Mouse (Mus musculus) midbrain, postnatal 0 days (tissue): Measurements from ENCODE around the gene Tspan9. TPM values are rescaled to one million over a fixed set of nuclear protein-coding genes. Genes with fewer than 3 reads are reported as not detected.
A peak's percentile ranks its signal among the peaks of the same experiment; 100 is the strongest.

Source experiments
- ATAC-seq: fragments of 200-750 bp; cut with Nextera tagmentation; 2 replicates; pipeline ENCODE4 v1.8.0; 2017; ENCODE audit warnings: moderate number of reproducible peaks, mild to moderate bottlenecking, moderate TSS enrichment, moderate library complexity; ENCODE audit not compliant: low FRiP score
- DNase-seq: peaks from one replicate; pipeline ENCODE4 v3.0.0-alpha.2; 2015; ENCODE audit warnings: low spot score
- H3K27ac ChIP-seq: fragments of 300-500 bp; sonication (generic); 2 replicates; pipeline ENCODE4 v1.5.1; 2014; ENCODE audit warnings: low read depth, mild to moderate bottlenecking, low read length, mixed read lengths
- H3K27me3 ChIP-seq: fragments of 300-500 bp; sonication (generic); 2 replicates; pipeline ENCODE4 v1.6.1; 2014; ENCODE audit warnings: low read length, control low read depth, mixed read lengths; ENCODE audit not compliant: insufficient read depth
- H3K36me3 ChIP-seq: fragments of 300-500 bp; sonication (generic); 2 replicates; pipeline ENCODE4 v1.6.1; 2014; ENCODE audit warnings: low read length, control low read depth, mixed read lengths; ENCODE audit not compliant: insufficient read depth
- H3K4me1 ChIP-seq: fragments of 300-500 bp; sonication (generic); 2 replicates; pipeline ENCODE4 v1.6.1; 2014; ENCODE audit warnings: mild to moderate bottlenecking, control low read depth, antibody characterized with exemption, low read length, mixed read lengths; ENCODE audit not compliant: insufficient read depth
- H3K4me2 ChIP-seq: fragments of 300-500 bp; sonication (generic); 2 replicates; pipeline ENCODE4 v1.6.1; 2014; ENCODE audit warnings: low read depth, mild to moderate bottlenecking, low read length, mixed read lengths; ENCODE audit not compliant: poor library complexity, severe bottlenecking
- H3K4me3 ChIP-seq: fragments of 300-500 bp; sonication (generic); 2 replicates; pipeline ENCODE4 v1.5.1; 2014; ENCODE audit warnings: low read depth, mild to moderate bottlenecking, low read length, moderate library complexity
- H3K9ac ChIP-seq: fragments of 300-500 bp; sonication (generic); replicated peaks from 2 replicates; pipeline ENCODE4 v1.6.1; 2014; ENCODE audit warnings: mild to moderate bottlenecking, low read length, moderate library complexity, mixed read lengths; ENCODE audit not compliant: poor library complexity, severe bottlenecking
- H3K9me3 ChIP-seq: fragments of 300-500 bp; sonication (generic); 2 replicates; pipeline ENCODE4 v1.6.1; 2016; ENCODE audit warnings: low read length, control low read depth
- CTCF ChIP-seq: IDR thresholded peaks from 2 replicates; pipeline ENCODE4 v1.5.1; 2016; ENCODE audit warnings: antibody characterized with exemption, mild to moderate bottlenecking
- WGBS: fragments of 180-500 bp; shearing (Covaris S2); extraction: QIAGEN DNeasy Blood & Tissue Kit; methylation state at CpG from one replicate; pipeline ENCODE4 v1.1.7; 2014; 5-methylcytosine and 5-hydroxymethylcytosine counted together
- polyA plus RNA-seq: library from polyadenylated mRNA; unstranded; fragments of >200 nt; fragmentation: Nextera tagmentation; extraction: Ambion mirVana; gene quantifications from 2 replicates; pipeline ENCODE4 v1.2.1, GENCODE M21; 2015
- total RNA-seq: library from RNA; depleted of rRNA; stranded (reverse); fragments of >200 nt; gene quantifications from 2 replicates; pipeline ENCODE4 v1.2.3, GENCODE M21; 2014

The Tspan9 gene
- total and polyA plus RNA-seq, 2 experiments from 2014 or later: 50.9 to 160 TPM

- no peak for TF ChIP-seq CTCF
- H3K27me3 ChIP-seq: no peaks in the 10 kb centered on the region
- no peak overlapping the region for H3K27ac ChIP-seq
- H3K4me2 ChIP-seq: no peak overlapping the region
- ATAC-seq: no peak
- no peak overlapping the region for H3K9ac ChIP-seq
- WGBS: 92% methylated on average over 13 of the region's 13 CpGs
- no peaks in the 10 kb centered on the region for H3K9me3 ChIP-seq
- H3K4me3 ChIP-seq: no peak overlapping the region
- H3K36me3 ChIP-seq: no peaks in the 10 kb centered on the region
- peaks cover 17% of the 10 kb centered on the region for H3K4me1 ChIP-seq
- DNase-seq: no peak
Observed at GRCm38 (mm10) chr6:128062216-128062615, 81.2 kb downstream of the Tspan9 start.

- WGBS: 81% methylated on average over 5 of the region's 5 CpGs
- TF ChIP-seq CTCF: no peak
- Histone ChIP-seq H3K27ac (no peak overlapping the region), H3K36me3 (no peaks in the 10 kb centered on the region), H3K4me2 (no peak overlapping the region), H3K4me3 (no peak overlapping the region), H3K4me1 (peaks cover 16% of the 10 kb centered on the region), H3K9me3 (no peaks in the 10 kb centered on the region), H3K27me3 (no peaks in the 10 kb centered on the region), H3K9ac (no peak overlapping the region)
- ATAC-seq (no peak), DNase-seq (no peak)
Observed at GRCm38 (mm10) chr6:128061342-128061741, 82.1 kb downstream of the Tspan9 start.

GRCm38 (mm10) chr6:128058570-128058969 is 84.8 kb downstream of the Tspan9 start:
- Histone ChIP-seq H3K27ac (no peak overlapping the region), H3K4me1 (peaks cover 8% of the 10 kb centered on the region), H3K27me3 (no peaks in the 10 kb centered on the region), H3K9me3 (no peaks in the 10 kb centered on the region), H3K36me3 (no peaks in the 10 kb centered on the region), H3K4me2 (peak overlapping the region; percentile 30), H3K4me3 (no peak overlapping the region), H3K9ac (peak overlapping the region; percentile 24; the same call in 1 of the 2 replicates)
- no peak for TF ChIP-seq CTCF
- 37% methylated on average over 9 of the region's 9 CpGs for WGBS
- ATAC-seq: peak; percentile 35; the same call in 1 of the 2 replicates
- DNase-seq: no peak

- Histone ChIP-seq H3K9ac (peak overlapping the region; percentile 24; the same call in 1 of the 2 replicates), H3K27me3 (no peaks in the 10 kb centered on the region), H3K4me2 (no peak overlapping the region; the same call in 1 of the 2 replicates), H3K9me3 (no peaks in the 10 kb centered on the region), H3K4me1 (peaks cover 8% of the 10 kb centered on the region), H3K36me3 (no peaks in the 10 kb centered on the region), H3K4me3 (no peak overlapping the region), H3K27ac (no peak overlapping the region)
- TF ChIP-seq CTCF: no peak
- DNase-seq: peak; percentile 34
- WGBS: 49% methylated on average over 7 of the region's 7 CpGs
- ATAC-seq: no peak
Observed at GRCm38 (mm10) chr6:128058157-128058556, 85.2 kb downstream of the Tspan9 start.

GRCm38 (mm10) chr6:128053000-128053732 is 90.2 kb downstream of the Tspan9 start:
- Histone ChIP-seq H3K4me1 (no peaks in the 10 kb centered on the region), H3K4me3 (no peak overlapping the region), H3K27me3 (no peaks in the 10 kb centered on the region), H3K9me3 (no peaks in the 10 kb centered on the region), H3K9ac (no peak overlapping the region), H3K4me2 (no peak overlapping the region), H3K36me3 (no peaks in the 10 kb centered on the region), H3K27ac (no peak overlapping the region)
- DNase-seq: no peak
- peak; percentile 25; the same call in 1 of the 2 replicates for ATAC-seq
- WGBS: 51% methylated on average over 10 of the region's 10 CpGs
- TF ChIP-seq CTCF: no peak

- no peak for ATAC-seq
- no peak overlapping the region for H3K4me3 ChIP-seq
- H3K36me3 ChIP-seq: no peaks in the 10 kb centered on the region
- TF ChIP-seq CTCF: no peak
- DNase-seq: no peak
- H3K9ac ChIP-seq: no peak overlapping the region
- H3K4me1 ChIP-seq: no peaks in the 10 kb centered on the region
- WGBS: 66% methylated on average over 7 of the region's 7 CpGs
- no peaks in the 10 kb centered on the region for H3K27me3 ChIP-seq
- H3K27ac ChIP-seq: no peak overlapping the region
- no peak overlapping the region for H3K4me2 ChIP-seq
- H3K9me3 ChIP-seq: no peaks in the 10 kb centered on the region
Observed at GRCm38 (mm10) chr6:128047671-128048070, 95.7 kb downstream of the Tspan9 start.
